Mouse (Mus musculus) liver, embryonic 11.5 days (tissue): ENCODE measurements around the gene Cdkn2d. TPM values are rescaled to one million over a fixed set of nuclear protein-coding genes. Genes with fewer than 3 reads are reported as not detected.

Source experiments
- ATAC-seq: fragments of 200-750 bp; cut with Nextera tagmentation; replicated peaks from 2 replicates; pipeline ENCODE4 v1.8.0; 2017; ENCODE audit warnings: moderate number of reproducible peaks, mild to moderate bottlenecking, moderate TSS enrichment, moderate library complexity; ENCODE audit not compliant: low FRiP score
- DNase-seq: peaks from one replicate; pipeline ENCODE4 v3.0.0-alpha.2; 2017; ENCODE audit warnings: low spot score
- H3K27ac ChIP-seq: fragments of 300-500 bp; sonication (generic); 2 replicates; pipeline ENCODE4 v1.5.1; 2014; ENCODE audit warnings: mild to moderate bottlenecking, low read depth, low read length, control low read depth
- H3K27me3 ChIP-seq: fragments of 300-500 bp; sonication (generic); replicated peaks from 2 replicates; pipeline ENCODE4 v1.6.1; 2014; ENCODE audit warnings: low read length, mixed read lengths; ENCODE audit not compliant: control insufficient read depth, insufficient read depth
- H3K36me3 ChIP-seq: fragments of 300-500 bp; sonication (generic); 2 replicates; pipeline ENCODE4 v1.6.1; 2014; ENCODE audit warnings: mild to moderate bottlenecking, low read length, moderate library complexity, mixed read lengths; ENCODE audit not compliant: control insufficient read depth, insufficient read depth
- H3K4me1 ChIP-seq: fragments of 300-500 bp; sonication (generic); replicated peaks from 2 replicates; pipeline ENCODE4 v1.6.1; 2014; ENCODE audit warnings: low read length, mixed read lengths; ENCODE audit not compliant: control insufficient read depth, insufficient read depth
- H3K4me2 ChIP-seq: fragments of 300-500 bp; sonication (generic); 2 replicates; pipeline ENCODE4 v1.6.1; 2014; ENCODE audit warnings: mild to moderate bottlenecking, control low read depth, moderate library complexity
- H3K4me3 ChIP-seq: fragments of 300-500 bp; sonication (generic); 2 replicates; pipeline ENCODE4 v1.5.1; 2014; ENCODE audit warnings: low read depth, low read length, control low read depth
- H3K9ac ChIP-seq: fragments of 300-500 bp; sonication (generic); 2 replicates; pipeline ENCODE4 v1.6.1; 2014; ENCODE audit warnings: low read depth, low read length, control low read depth
- H3K9me3 ChIP-seq: fragments of 300-500 bp; sonication (generic); 2 replicates; pipeline ENCODE4 v1.6.1; 2016; ENCODE audit warnings: low read length, inconsistent platforms, mixed read lengths; ENCODE audit not compliant: control insufficient read depth
- WGBS: fragments of 180-500 bp; shearing (Covaris S2); extraction: QIAGEN DNeasy Blood & Tissue Kit; methylation state at CpG from one replicate; pipeline ENCODE4 v1.1.7; 2014; 5-methylcytosine and 5-hydroxymethylcytosine counted together
- polyA plus RNA-seq: library from polyadenylated mRNA; unstranded; fragments of >200 nt; fragmentation: Nextera tagmentation; extraction: Ambion mirVana; gene quantifications from 2 replicates; pipeline ENCODE4 v1.2.1, GENCODE M21; 2014

Gene Cdkn2d
- 48.0 and 48.2 TPM in 2 replicates for polyA plus RNA-seq

GRCm38 (mm10) chr9:21291022-21291787 lies at the start of gene Cdkn2d:
Gene Cdkn2d (minus strand): TSS chr9:21291407.
- Histone ChIP-seq H3K27ac (peak within 1 kb of the TSS; percentile 89), H3K27me3 (no peaks in the 10 kb centered on the region), H3K4me3 (peak within 1 kb of the TSS; percentile 89), H3K4me1 (peaks cover 28% of the 10 kb centered on the region), H3K4me2 (peak within 1 kb of the TSS; percentile 83), H3K36me3 (0 out of 2 replicates have a peak, but pooled peaks cover 4% of the 10 kb centered on the region), H3K9me3 (no peaks in the 10 kb centered on the region), H3K9ac (peak within 1 kb of the TSS; percentile 92)
- DNase-seq (peak; percentile 100), ATAC-seq (peak; percentile 90)
- WGBS = under 1% methylated on average over 50 of the region's 51 CpGs

GRCm38 (mm10) chr9:21340411-21340810 lies 49.2 kb upstream of the Cdkn2d start:
- 70% methylated on average over 4 of the region's 4 CpGs for WGBS
- DNase-seq (no peak), ATAC-seq (no peak)
- Histone ChIP-seq H3K27me3 (no peaks in the 10 kb centered on the region), H3K4me2 (no peak overlapping the region), H3K4me1 (peaks cover 5% of the 10 kb centered on the region), H3K9me3 (no peaks in the 10 kb centered on the region), H3K9ac (no peak overlapping the region), H3K4me3 (no peak overlapping the region), H3K27ac (no peak overlapping the region), H3K36me3 (peaks cover 8% of the 10 kb centered on the region)

DNA sequence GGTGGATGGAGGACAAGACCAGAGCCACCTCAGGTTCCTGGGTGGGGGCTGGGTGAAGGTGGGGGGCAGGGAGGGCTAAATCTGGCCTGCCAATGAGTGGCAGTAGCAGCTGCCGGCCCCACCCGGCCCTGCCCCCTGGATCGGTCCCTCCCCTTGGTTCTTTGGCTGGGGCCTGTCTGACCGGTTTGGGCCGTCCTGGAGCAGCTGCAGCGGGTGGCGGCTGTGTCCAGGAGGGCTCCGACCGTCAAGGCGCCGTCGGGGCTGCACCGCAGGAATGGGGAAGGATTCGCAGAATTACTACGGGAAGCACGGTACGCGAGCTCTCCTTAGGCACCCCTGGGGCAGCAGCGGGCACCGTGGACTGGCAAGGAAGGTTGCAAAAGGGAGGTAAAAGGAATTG lies 46.4 kb upstream of the Cdkn2d start:
- DNase-seq = no peak
- H3K4me2 ChIP-seq = peak overlapping the region; percentile 33
- no peak overlapping the region for H3K27ac ChIP-seq
- peaks cover 9% of the 10 kb centered on the region for H3K4me1 ChIP-seq
- no peaks in the 10 kb centered on the region for H3K27me3 ChIP-seq
- H3K9ac ChIP-seq = no peak overlapping the region
- no peak overlapping the region for H3K4me3 ChIP-seq
- peaks cover 5% of the 10 kb centered on the region; the same call in 1 of the 2 replicates for H3K36me3 ChIP-seq
- no peaks in the 10 kb centered on the region for H3K9me3 ChIP-seq
- no peak for ATAC-seq
- WGBS = 50% methylated on average over 20 of the region's 20 CpGs

DNA sequence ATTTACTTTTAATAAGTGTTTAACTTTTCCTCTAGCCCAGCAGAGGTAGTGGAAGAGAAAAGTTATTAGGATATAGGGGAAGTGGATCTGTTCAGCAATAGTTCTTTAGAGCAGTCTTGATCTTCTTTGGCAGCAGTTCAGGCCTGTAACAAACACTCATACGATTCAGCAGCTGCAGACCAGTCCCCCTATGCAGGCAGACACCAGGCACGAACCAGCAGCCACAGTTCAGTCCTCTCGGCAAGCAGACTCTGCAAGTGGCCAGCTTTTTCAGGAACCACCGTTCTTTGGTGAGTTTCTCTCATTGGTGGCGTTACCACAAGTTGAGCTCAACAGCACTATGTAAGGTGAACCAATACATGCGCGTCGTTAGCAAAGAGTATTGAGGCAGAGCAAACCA lies 45.3 kb upstream of the Cdkn2d start:
- no peak overlapping the region for H3K9ac ChIP-seq
- ATAC-seq (no peak), DNase-seq (no peak)
- H3K27ac ChIP-seq = no peak overlapping the region
- WGBS = 84% methylated on average over 8 of the region's 8 CpGs
- no peaks in the 10 kb centered on the region for H3K9me3 ChIP-seq
- H3K4me3 ChIP-seq = no peak overlapping the region
- peaks cover 18% of the 10 kb centered on the region for H3K4me1 ChIP-seq
- peaks cover 3% of the 10 kb centered on the region; the same call in 1 of the 2 replicates for H3K36me3 ChIP-seq
- no peaks in the 10 kb centered on the region for H3K27me3 ChIP-seq
- H3K4me2 ChIP-seq = no peak overlapping the region

DNA sequence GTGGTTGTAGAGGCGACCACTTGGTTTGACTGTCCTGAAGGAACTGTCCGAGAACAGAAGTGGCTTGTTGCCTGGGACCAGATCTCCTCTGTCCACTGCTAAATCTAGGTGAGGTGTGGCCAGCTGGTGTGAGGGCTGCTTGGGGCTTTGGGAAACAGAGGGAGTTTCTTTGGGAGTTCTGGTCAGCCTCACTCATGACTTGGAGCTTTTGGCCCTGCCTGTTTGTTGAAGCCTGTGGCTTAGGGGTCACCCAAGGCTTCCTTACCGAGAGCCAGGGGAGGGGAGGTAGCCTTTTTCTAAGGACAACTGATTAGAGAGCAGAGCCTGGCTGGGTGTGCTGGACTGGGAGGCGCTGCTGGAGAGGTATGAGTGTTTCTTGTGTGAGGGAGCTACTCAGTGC lies 44.2 kb upstream of the Cdkn2d start:
- no peaks in the 10 kb centered on the region for H3K27me3 ChIP-seq
- H3K4me1 ChIP-seq = peaks cover 21% of the 10 kb centered on the region
- no peak overlapping the region for H3K4me2 ChIP-seq
- 85% methylated on average over 4 of the region's 4 CpGs for WGBS
- H3K36me3 ChIP-seq = peaks cover 3% of the 10 kb centered on the region; the same call in 1 of the 2 replicates
- H3K27ac ChIP-seq = no peak overlapping the region
- ATAC-seq = no peak
- no peak overlapping the region for H3K4me3 ChIP-seq
- H3K9ac ChIP-seq = no peak overlapping the region
- no peaks in the 10 kb centered on the region for H3K9me3 ChIP-seq
- no peak for DNase-seq

DNA sequence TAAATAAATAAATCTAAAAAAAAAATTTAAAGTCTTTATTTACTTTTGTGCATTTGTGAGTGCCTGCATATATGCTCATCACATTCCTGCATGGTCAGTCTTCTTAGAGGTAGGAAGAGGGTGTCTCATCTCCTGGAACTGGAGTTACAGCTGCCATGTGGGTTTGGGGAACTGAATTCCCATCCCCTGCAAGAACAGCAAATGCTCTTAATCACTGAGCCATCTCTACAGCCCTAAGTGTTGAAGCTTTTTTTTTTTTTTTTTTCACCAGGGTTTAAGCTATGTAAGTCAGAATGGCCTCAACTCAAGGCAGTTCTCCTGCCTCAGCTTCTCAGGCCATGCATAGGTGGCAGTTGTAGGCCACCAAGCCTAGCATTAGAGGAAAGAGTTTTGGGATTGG lies 43.5 kb upstream of the Cdkn2d start:
- H3K4me1 ChIP-seq = peaks cover 23% of the 10 kb centered on the region
- ATAC-seq = no peak
- no peak overlapping the region for H3K4me3 ChIP-seq
- peaks cover 3% of the 10 kb centered on the region; the same call in 1 of the 2 replicates for H3K36me3 ChIP-seq
- H3K4me2 ChIP-seq = no peak overlapping the region
- H3K9ac ChIP-seq = no peak overlapping the region
- no peaks in the 10 kb centered on the region for H3K27me3 ChIP-seq
- DNase-seq = no peak
- H3K9me3 ChIP-seq = no peaks in the 10 kb centered on the region
- H3K27ac ChIP-seq = no peak overlapping the region

DNA sequence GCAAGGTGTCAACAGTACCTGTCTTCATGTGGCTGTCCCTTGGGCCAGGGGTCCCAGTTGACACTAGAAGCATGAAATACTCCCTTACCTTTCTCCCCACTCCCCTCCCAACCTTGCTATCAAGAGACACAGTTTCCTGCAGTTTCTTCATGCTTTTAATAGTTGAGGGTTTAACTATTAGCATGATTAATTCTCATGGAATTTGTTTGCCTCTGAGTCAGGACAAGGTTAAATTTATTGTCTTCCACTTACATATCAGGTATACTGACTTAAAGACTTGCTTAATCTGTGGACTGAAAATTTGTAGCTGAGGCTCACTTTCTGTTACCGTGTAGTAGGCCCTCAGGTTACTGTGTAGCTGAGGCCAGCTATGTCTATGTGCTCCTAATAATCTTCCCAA lies 42.3 kb upstream of the Cdkn2d start:
- Histone ChIP-seq H3K27me3 (no peaks in the 10 kb centered on the region), H3K27ac (no peak overlapping the region), H3K4me3 (no peak overlapping the region), H3K4me2 (no peak overlapping the region), H3K4me1 (peaks cover 30% of the 10 kb centered on the region), H3K36me3 (peaks cover 3% of the 10 kb centered on the region; the same call in 1 of the 2 replicates), H3K9me3 (no peaks in the 10 kb centered on the region), H3K9ac (no peak overlapping the region)
- no peak for ATAC-seq
- 74% methylated on average over 1 of the region's 1 CpGs for WGBS
- DNase-seq = no peak

- Histone ChIP-seq H3K36me3 (peaks cover 3% of the 10 kb centered on the region; the same call in 1 of the 2 replicates), H3K27ac (peak overlapping the region; percentile 38), H3K4me1 (peaks cover 26% of the 10 kb centered on the region), H3K4me3 (no peak overlapping the region), H3K27me3 (no peaks in the 10 kb centered on the region), H3K9me3 (no peaks in the 10 kb centered on the region), H3K9ac (no peak overlapping the region), H3K4me2 (no peak overlapping the region; the same call in 1 of the 2 replicates)
- DNase-seq (no peak), ATAC-seq (no peak)
- WGBS = 42% methylated on average over 9 of the region's 9 CpGs
Observed at GRCm38 (mm10) chr9:21332161-21333061, 41.2 kb upstream of the Cdkn2d start.
